Mouse (Mus musculus) kidney, adult 2 months (tissue): ENCODE results near the gene Arxes2.

ENCODE experiments used
- CTCF ChIP-seq: fragments of 200-500 bp; conservative IDR thresholded peaks from 2 replicates; pipeline ENCODE4 v1.5.1; 2011; ENCODE audit warnings: low read depth, mild to moderate bottlenecking, control low read depth, low read length, moderate library complexity, mixed read lengths; ENCODE audit not compliant: insufficient read depth, insufficient read length
- POLR2A ChIP-seq: fragments of 200-500 bp; IDR thresholded peaks from one replicate; pipeline ENCODE4 v1.6.1; 2011; ENCODE audit warnings: low read depth, low read length, control low read depth

GRCm38 (mm10) chrX:135963629-135964028, 30.0 kb upstream of the Arxes2 start:
- no peak for TF ChIP-seq POLR2A
- TF ChIP-seq CTCF: no peak
